Mouse (Mus musculus): Measurements from ENCODE around the gene Snap91.

Snap91 gene

GRCm38 (mm10) chr9:86817673-86818072, 62.8 kb downstream of the Snap91 start:
- no peak for ATAC-seq (ENCODE audit: insufficient number of reproducible peaks, low FRiP score, low TSS enrichment)

- ATAC-seq (ENCODE audit: insufficient number of reproducible peaks, low FRiP score, low TSS enrichment), result no peak
Observed at GRCm38 (mm10) chr9:86814340-86814739, 66.1 kb downstream of the Snap91 start.

- ATAC-seq (ENCODE audit: insufficient number of reproducible peaks, low FRiP score, low TSS enrichment), result no peak
Observed at GRCm38 (mm10) chr9:86813327-86813726, 67.1 kb downstream of the Snap91 start.

- no peak for ATAC-seq (ENCODE audit: insufficient number of reproducible peaks, low FRiP score, low TSS enrichment)
Observed at GRCm38 (mm10) chr9:86810696-86811232, 69.7 kb downstream of the Snap91 start.

- no peak for ATAC-seq (ENCODE audit: insufficient number of reproducible peaks, low FRiP score, low TSS enrichment)
Observed at GRCm38 (mm10) chr9:86810213-86810612, 70.2 kb downstream of the Snap91 start.

- ATAC-seq (ENCODE audit: insufficient number of reproducible peaks, low FRiP score, low TSS enrichment), result no peak
Observed at GRCm38 (mm10) chr9:86800600-86801163, 79.8 kb downstream of the Snap91 start.

GRCm38 (mm10) chr9:86799099-86799498, 81.4 kb downstream of the Snap91 start:
- no peak for ATAC-seq (ENCODE audit: insufficient number of reproducible peaks, low FRiP score, low TSS enrichment)

- 0 out of 2 replicates have a peak, but pooled peaks have one; percentile 9 for ATAC-seq (ENCODE audit: insufficient number of reproducible peaks, low FRiP score, low TSS enrichment)
Observed at GRCm38 (mm10) chr9:86798686-86799085, 81.8 kb downstream of the Snap91 start.

GRCm38 (mm10) chr9:86798129-86798528, 82.3 kb downstream of the Snap91 start:
- peak; percentile 68 for ATAC-seq (ENCODE audit: insufficient number of reproducible peaks, low FRiP score, low TSS enrichment)

- ATAC-seq (ENCODE audit: insufficient number of reproducible peaks, low FRiP score, low TSS enrichment), result no peak
Observed at GRCm38 (mm10) chr9:86797553-86797952, 82.9 kb downstream of the Snap91 start.

- ATAC-seq (ENCODE audit: insufficient number of reproducible peaks, low FRiP score, low TSS enrichment), result no peak
Observed at GRCm38 (mm10) chr9:86795236-86795635, 85.2 kb downstream of the Snap91 start.

- ATAC-seq (ENCODE audit: insufficient number of reproducible peaks, low FRiP score, low TSS enrichment), result no peak
Observed at GRCm38 (mm10) chr9:86791927-86792326, 88.5 kb downstream of the Snap91 start.

- ATAC-seq (ENCODE audit: insufficient number of reproducible peaks, low FRiP score, low TSS enrichment), result no peak
Observed at GRCm38 (mm10) chr9:86789186-86789585, 91.3 kb downstream of the Snap91 start.

- ATAC-seq (ENCODE audit: insufficient number of reproducible peaks, low FRiP score, low TSS enrichment), result no peak
Observed at GRCm38 (mm10) chr9:86782836-86783235, 97.6 kb downstream of the Snap91 start.

- no peak for ATAC-seq (ENCODE audit: insufficient number of reproducible peaks, low FRiP score, low TSS enrichment)
Observed at GRCm38 (mm10) chr9:86781426-86781825, 99.0 kb downstream of the Snap91 start.

- no peak for ATAC-seq (ENCODE audit: insufficient number of reproducible peaks, low FRiP score, low TSS enrichment)
Observed at GRCm38 (mm10) chr9:86778212-86778611, 102.2 kb downstream of the Snap91 start.

GRCm38 (mm10) chr9:86777309-86777708, 103.1 kb downstream of the Snap91 start:
- no peak for ATAC-seq (ENCODE audit: insufficient number of reproducible peaks, low FRiP score, low TSS enrichment)

- ATAC-seq (ENCODE audit: insufficient number of reproducible peaks, low FRiP score, low TSS enrichment), result no peak
Observed at GRCm38 (mm10) chr9:86775374-86775773, 105.1 kb downstream of the Snap91 start.

GRCm38 (mm10) chr9:86773996-86774395, 106.5 kb downstream of the Snap91 start:
- no peak for ATAC-seq (ENCODE audit: insufficient number of reproducible peaks, low FRiP score, low TSS enrichment)

- ATAC-seq (ENCODE audit: insufficient number of reproducible peaks, low FRiP score, low TSS enrichment), result no peak
Observed at GRCm38 (mm10) chr9:86772897-86773296, 107.6 kb downstream of the Snap91 start.

- no peak for ATAC-seq (ENCODE audit: insufficient number of reproducible peaks, low FRiP score, low TSS enrichment)
Observed at GRCm38 (mm10) chr9:86766991-86767390, 113.5 kb downstream of the Snap91 start.

GRCm38 (mm10) chr9:86764002-86764401, 116.5 kb downstream of the Snap91 start:
- ATAC-seq (ENCODE audit: insufficient number of reproducible peaks, low FRiP score, low TSS enrichment), result no peak

All from cerebellum, adult (tissue).